Mouse (Mus musculus): ENCODE data around the gene Nav3. TPM values are rescaled to one million over a fixed set of nuclear protein-coding genes. Genes with fewer than 3 reads are reported as not detected.

Gene Nav3
- polyA plus RNA-seq, 1 experiment from 2014 or later = 2.1 TPM

DNA sequence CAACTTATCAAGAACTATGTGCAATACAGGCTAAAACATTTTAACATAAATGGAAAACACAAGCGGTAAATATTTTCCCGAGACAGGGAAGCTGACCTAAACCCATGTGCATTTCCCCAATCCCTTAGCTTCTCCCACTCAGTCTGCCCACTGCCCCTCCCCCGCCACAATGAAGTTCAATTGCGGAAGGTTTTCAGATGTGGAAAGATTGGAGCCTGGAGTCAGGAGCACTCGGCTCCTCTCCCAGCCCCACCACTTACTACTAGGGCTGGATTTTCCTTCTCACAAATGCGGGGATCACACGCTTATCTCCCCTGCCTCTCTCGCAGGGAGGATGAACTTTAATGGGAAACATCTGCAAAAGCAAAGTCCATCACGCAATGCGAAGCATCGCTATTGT is 534.6 kb downstream of the Nav3 start:
- Histone ChIP-seq H3K27me3 (replicated peaks) (no peaks in the 10 kb centered on the region), H3K4me2 (peak overlapping the region; percentile 25; the same call in 1 of the 2 replicates), H3K27ac (no peak overlapping the region), H3K9ac (no peak overlapping the region), H3K4me3 (replicated peaks) (no peak overlapping the region), H3K9me3 (no peaks in the 10 kb centered on the region), H3K4me1 (no peaks in the 10 kb centered on the region), H3K36me3 (no peaks in the 10 kb centered on the region)
- no peak for ATAC-seq (ENCODE audit: insufficient read depth, low FRiP score, low read depth)
- WGBS = 49% methylated on average over 11 of the region's 11 CpGs

DNA sequence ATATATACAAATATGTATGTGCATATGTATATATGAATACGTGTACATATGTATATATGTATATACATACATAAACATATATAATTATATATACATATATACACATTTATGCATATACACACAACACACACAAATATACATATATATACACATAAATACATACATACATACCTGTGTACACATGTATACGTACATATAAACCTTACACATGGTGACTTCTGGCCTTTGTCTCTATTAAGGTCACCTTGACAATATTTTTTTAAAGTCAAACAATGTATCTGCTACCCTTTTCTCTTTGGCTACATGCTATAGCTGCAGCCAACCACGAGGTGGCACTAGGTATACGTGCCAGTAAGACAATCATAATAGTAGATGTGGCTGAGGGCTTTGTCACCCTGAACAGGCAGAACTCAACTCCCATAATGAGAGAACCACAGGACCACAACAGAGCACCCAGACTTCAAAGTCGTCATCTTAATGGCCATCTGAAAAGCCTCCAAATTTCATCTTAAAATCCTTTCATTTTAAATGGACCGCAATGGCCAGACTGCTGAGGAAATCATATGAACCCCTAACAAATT is 535.3 kb downstream of the Nav3 start:
- H3K27me3 ChIP-seq (replicated peaks) = no peaks in the 10 kb centered on the region
- no peaks in the 10 kb centered on the region for H3K4me1 ChIP-seq
- ATAC-seq (ENCODE audit: insufficient read depth, low FRiP score, low read depth) = peak; percentile 75; the same call in 1 of the 2 replicates
- WGBS = 12% methylated on average over 6 of the region's 6 CpGs
- H3K4me3 ChIP-seq (replicated peaks) = no peak overlapping the region
- H3K27ac ChIP-seq = no peak overlapping the region
- no peaks in the 10 kb centered on the region for H3K36me3 ChIP-seq
- no peak overlapping the region for H3K4me2 ChIP-seq
- no peaks in the 10 kb centered on the region for H3K9me3 ChIP-seq
- no peak overlapping the region for H3K9ac ChIP-seq

GRCm38 (mm10) chr10:109919515-109919914 is 536.5 kb downstream of the Nav3 start:
- Histone ChIP-seq H3K27ac (no peak overlapping the region), H3K9me3 (no peaks in the 10 kb centered on the region), H3K36me3 (no peaks in the 10 kb centered on the region), H3K9ac (no peak overlapping the region), H3K4me3 (replicated peaks) (no peak overlapping the region), H3K27me3 (replicated peaks) (no peaks in the 10 kb centered on the region), H3K4me1 (no peaks in the 10 kb centered on the region), H3K4me2 (no peak overlapping the region)
- WGBS = 40% methylated on average over 1 of the region's 1 CpGs
- no peak for ATAC-seq (ENCODE audit: insufficient read depth, low FRiP score, low read depth)

DNA sequence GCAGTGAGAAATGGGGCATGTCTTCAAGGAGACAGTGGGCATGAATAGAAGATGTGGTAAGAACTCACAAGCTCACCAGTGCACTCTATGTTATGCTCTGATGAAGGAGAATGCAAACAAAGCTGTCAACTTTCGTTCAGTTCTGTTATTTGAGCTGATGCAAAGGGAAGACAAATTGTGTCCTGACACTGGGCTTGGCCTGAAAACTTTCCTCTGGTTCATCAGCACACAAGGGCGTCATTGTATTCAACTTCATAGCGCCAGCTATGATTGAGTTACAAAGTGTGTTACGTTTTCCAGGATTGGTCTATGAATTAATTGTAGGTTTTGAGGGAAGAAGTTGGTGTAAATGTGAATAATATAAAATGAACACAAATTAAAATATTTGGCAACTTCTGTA is 548.8 kb downstream of the Nav3 start:
- H3K9ac ChIP-seq = no peak overlapping the region
- no peaks in the 10 kb centered on the region for H3K27me3 ChIP-seq (replicated peaks)
- H3K4me3 ChIP-seq (replicated peaks) = no peak overlapping the region
- 55% methylated on average over 4 of the region's 4 CpGs for WGBS
- no peak overlapping the region for H3K4me2 ChIP-seq
- H3K9me3 ChIP-seq = no peaks in the 10 kb centered on the region
- H3K36me3 ChIP-seq = no peaks in the 10 kb centered on the region
- ATAC-seq (ENCODE audit: insufficient read depth, low FRiP score, low read depth) = no peak
- H3K4me1 ChIP-seq = peaks cover 7% of the 10 kb centered on the region; the same call in 1 of the 2 replicates
- no peak overlapping the region for H3K27ac ChIP-seq

DNA sequence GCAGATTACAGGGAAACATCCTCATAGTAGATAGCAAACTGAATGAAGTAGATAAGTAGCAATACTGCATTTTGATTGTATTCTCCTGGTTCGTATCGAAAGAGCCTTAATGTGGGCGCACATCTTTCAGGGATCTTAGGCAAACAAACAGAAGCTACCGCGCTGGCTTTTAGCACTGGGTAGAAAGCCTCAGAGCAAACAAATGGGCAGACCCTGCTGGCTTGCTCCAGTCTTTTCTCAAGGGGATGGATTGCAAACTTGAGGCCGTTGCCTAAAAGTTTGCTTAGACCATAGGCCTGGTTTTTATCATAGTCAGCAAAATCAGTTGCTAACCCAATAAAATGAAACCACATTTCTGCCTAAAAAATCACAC is 549.6 kb downstream of the Nav3 start:
- ATAC-seq (ENCODE audit: insufficient read depth, low FRiP score, low read depth) = no peak
- Histone ChIP-seq H3K4me1 (peaks cover 7% of the 10 kb centered on the region; the same call in 1 of the 2 replicates), H3K4me2 (no peak overlapping the region), H3K4me3 (replicated peaks) (no peak overlapping the region), H3K27me3 (replicated peaks) (no peaks in the 10 kb centered on the region), H3K9me3 (no peaks in the 10 kb centered on the region), H3K9ac (no peak overlapping the region), H3K36me3 (no peaks in the 10 kb centered on the region), H3K27ac (no peak overlapping the region)
- WGBS = 27% methylated on average over 6 of the region's 6 CpGs

DNA sequence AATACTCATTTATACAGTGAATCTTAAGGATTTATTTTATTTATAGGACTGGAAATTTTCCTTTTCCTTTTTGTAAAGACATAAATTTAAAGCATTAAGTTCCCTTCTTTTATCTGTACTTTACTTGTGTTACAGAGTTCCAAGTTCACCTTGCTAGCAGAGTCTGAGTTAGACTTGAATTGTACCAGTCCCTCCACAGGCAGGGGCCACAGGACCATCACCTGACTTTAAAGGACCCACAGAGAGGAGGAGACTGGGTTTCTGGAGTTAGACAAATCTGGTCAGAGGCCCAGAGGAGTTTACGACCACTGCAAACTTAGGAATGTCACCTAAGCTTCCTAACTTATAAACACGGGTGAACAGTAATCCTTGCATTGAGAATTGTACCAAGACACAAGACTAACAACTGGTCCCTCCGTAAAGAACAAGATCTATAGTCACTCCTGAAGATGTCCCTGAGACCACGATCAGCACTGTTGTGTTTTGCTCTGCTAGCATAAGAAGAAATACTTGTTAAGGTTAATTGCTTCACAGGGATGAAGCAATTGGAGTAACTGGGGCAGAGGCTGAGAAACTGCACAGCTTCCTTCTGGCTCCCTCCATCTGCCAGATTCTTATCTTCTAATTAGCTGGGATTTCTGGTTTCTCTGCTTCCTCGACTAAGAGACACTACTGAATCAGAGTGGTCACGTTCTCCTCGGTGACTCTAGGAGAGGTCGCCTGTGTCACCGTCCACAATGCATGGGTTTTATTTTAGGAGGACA is 550.2 kb downstream of the Nav3 start:
- ATAC-seq (ENCODE audit: insufficient read depth, low FRiP score, low read depth) = peak; percentile 63; the same call in 1 of the 2 replicates
- no peak overlapping the region for H3K4me2 ChIP-seq
- peaks cover 7% of the 10 kb centered on the region; the same call in 1 of the 2 replicates for H3K4me1 ChIP-seq
- no peak overlapping the region for H3K9ac ChIP-seq
- H3K36me3 ChIP-seq = no peaks in the 10 kb centered on the region
- H3K27me3 ChIP-seq (replicated peaks) = no peaks in the 10 kb centered on the region
- 28% methylated on average over 9 of the region's 9 CpGs for WGBS
- no peak overlapping the region for H3K27ac ChIP-seq
- no peaks in the 10 kb centered on the region for H3K9me3 ChIP-seq
- H3K4me3 ChIP-seq (replicated peaks) = no peak overlapping the region

GRCm38 (mm10) chr10:109904841-109905240 is 551.2 kb downstream of the Nav3 start:
- no peaks in the 10 kb centered on the region for H3K36me3 ChIP-seq
- no peak overlapping the region for H3K9ac ChIP-seq
- no peak for ATAC-seq (ENCODE audit: insufficient read depth, low FRiP score, low read depth)
- WGBS = 92% methylated on average over 1 of the region's 1 CpGs
- peaks cover 7% of the 10 kb centered on the region; the same call in 1 of the 2 replicates for H3K4me1 ChIP-seq
- H3K4me3 ChIP-seq (replicated peaks) = no peak overlapping the region
- H3K4me2 ChIP-seq = no peak overlapping the region
- no peaks in the 10 kb centered on the region for H3K27me3 ChIP-seq (replicated peaks)
- no peaks in the 10 kb centered on the region for H3K9me3 ChIP-seq
- H3K27ac ChIP-seq = no peak overlapping the region

DNA sequence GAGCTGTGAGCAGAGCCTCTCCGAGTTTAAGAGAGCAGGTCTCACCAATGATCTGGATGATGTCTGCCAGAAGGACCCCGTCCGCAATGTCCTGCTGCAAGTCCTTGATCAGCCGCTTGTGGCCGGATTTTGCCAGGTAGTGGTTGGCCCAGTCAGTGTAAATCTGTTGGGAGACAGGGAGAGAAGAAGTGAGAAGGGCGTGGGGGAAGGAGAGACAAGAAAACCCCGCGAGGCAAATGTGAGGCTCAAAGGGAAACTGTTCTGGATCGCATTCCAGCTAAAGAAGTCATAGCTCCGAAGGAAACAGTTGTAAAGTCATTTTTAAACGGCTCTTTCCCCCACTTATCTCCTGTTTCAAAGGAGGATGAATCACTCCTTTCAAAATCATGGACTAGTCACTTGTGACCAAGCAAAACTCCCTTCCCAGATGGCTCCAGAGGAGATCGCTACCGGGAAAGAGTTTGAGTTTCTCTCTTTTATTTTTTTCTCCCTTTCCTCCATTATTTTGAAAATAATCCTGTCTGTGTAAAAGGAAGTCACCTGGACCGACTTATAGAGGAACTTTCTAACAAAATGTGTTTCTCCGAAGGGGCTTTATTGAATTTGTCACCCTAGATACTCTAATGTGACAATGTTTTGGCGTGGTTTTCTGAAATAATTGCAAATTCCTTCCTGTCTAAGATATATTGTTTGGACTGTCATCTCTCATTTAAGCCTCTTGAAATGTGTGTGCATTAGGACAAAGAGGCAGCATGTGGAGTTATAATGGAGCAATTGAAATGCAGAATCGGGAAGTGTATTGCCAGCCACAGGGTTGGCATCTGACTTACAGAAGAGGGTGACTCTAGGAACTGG is 552.1 kb downstream of the Nav3 start:
- no peak overlapping the region for H3K4me3 ChIP-seq (replicated peaks)
- ATAC-seq (ENCODE audit: insufficient read depth, low FRiP score, low read depth) = no peak

DNA sequence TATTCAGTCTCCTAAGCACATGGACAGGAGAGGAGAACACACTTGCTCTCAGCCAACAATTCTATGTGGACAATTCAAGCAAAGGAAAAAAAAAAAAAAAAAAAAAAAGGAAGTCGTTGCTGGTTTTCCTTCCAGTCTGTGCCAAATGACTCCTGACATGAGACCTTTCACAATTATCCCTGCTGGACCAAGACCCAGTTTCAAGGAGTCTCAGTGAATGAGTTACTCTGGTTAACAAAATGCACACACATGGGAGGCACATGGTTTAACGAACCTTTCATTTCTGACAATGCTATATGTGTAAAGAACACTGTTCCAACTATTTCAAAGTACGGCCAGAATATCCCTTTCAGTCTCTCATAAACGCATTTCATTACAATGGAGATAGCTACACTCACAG is 552.8 kb downstream of the Nav3 start:
- peak overlapping the region; percentile 21; the same call in 1 of the 2 replicates for H3K4me2 ChIP-seq
- 77% methylated on average over 4 of the region's 4 CpGs for WGBS

More for the DNA sequence above, 552.1 kb downstream of the Nav3 start:
- Histone ChIP-seq H3K4me2 (peak overlapping the region; percentile 21), H3K27ac (no peak overlapping the region), H3K27me3 (replicated peaks) (no peaks in the 10 kb centered on the region), H3K9ac (no peak overlapping the region), H3K36me3 (no peaks in the 10 kb centered on the region), H3K4me1 (peaks cover 7% of the 10 kb centered on the region; the same call in 1 of the 2 replicates), H3K9me3 (no peaks in the 10 kb centered on the region)
- WGBS = 58% methylated on average over 17 of the region's 17 CpGs

DNA sequence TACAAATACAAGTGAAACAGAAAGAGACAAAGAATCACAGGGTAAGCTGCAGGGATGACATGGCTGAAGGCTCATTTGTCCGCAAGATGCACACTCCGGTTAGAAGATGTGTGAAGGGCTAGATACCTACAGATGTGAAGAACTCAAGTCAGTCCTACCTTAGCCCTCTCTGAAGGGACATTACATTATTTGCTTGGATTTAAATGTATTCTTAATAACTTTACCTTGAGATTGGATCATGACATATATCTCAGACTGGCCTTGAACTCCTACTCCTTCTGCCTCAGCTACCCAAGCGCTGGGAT is 566.9 kb downstream of the Nav3 start:
- Histone ChIP-seq H3K9ac (no peak overlapping the region), H3K4me1 (no peaks in the 10 kb centered on the region), H3K27ac (no peak overlapping the region), H3K4me2 (no peak overlapping the region), H3K27me3 (replicated peaks) (no peaks in the 10 kb centered on the region), H3K9me3 (no peaks in the 10 kb centered on the region), H3K4me3 (replicated peaks) (no peak overlapping the region), H3K36me3 (no peaks in the 10 kb centered on the region)
- ATAC-seq (ENCODE audit: insufficient read depth, low FRiP score, low read depth) = no peak
- WGBS = 86% methylated on average over 3 of the region's 3 CpGs

More for the DNA sequence above, 552.8 kb downstream of the Nav3 start:
- no peak overlapping the region for H3K9ac ChIP-seq
- ATAC-seq (ENCODE audit: insufficient read depth, low FRiP score, low read depth) = no peak
- H3K27ac ChIP-seq = no peak overlapping the region
- H3K27me3 ChIP-seq (replicated peaks) = no peaks in the 10 kb centered on the region
- H3K36me3 ChIP-seq = no peaks in the 10 kb centered on the region
- peaks cover 7% of the 10 kb centered on the region; the same call in 1 of the 2 replicates for H3K4me1 ChIP-seq
- no peak overlapping the region for H3K4me3 ChIP-seq (replicated peaks)
- no peaks in the 10 kb centered on the region for H3K9me3 ChIP-seq

GRCm38 (mm10) chr10:109888355-109889170 is 567.4 kb downstream of the Nav3 start:
- no peak for ATAC-seq (ENCODE audit: insufficient read depth, low FRiP score, low read depth)
- Histone ChIP-seq H3K4me3 (replicated peaks) (no peak overlapping the region), H3K9me3 (no peaks in the 10 kb centered on the region), H3K27me3 (replicated peaks) (no peaks in the 10 kb centered on the region), H3K9ac (no peak overlapping the region), H3K4me1 (no peaks in the 10 kb centered on the region), H3K27ac (no peak overlapping the region), H3K36me3 (no peaks in the 10 kb centered on the region), H3K4me2 (no peak overlapping the region)
- 57% methylated on average over 11 of the region's 11 CpGs for WGBS
